In genomic region chr17:65768486-65768885, GRCm38 (mm10) we compare ENCODE assay signal across 9 mouse cellular contexts. TPM values are rescaled to one million over a fixed set of nuclear protein-coding genes. Genes with fewer than 3 reads are reported as not detected.
DNase-seq lines count a peak whose midpoint lies in the region; ATAC-seq and TF ChIP-seq lines count a peak whose summit lies in the region.
"Had no signal": no experiment of that assay in that cellular context is flagged by ENCODE, and none has a peak within 500 bp of the region (broad histone marks: within the 10 kb centered on the region; RNA-seq: fewer than 3 reads in every experiment).

No protein-coding gene starts in this region.

- H3K4me3 ChIP-seq in stomach, postnatal 0 days (ENCODE audit: low read depth, low read length) = no peak overlapping the region

- H3K9ac ChIP-seq in stomach, postnatal 0 days (ENCODE audit: low read length) = no peak overlapping the region

- no peaks in the 10 kb centered on the region for H3K4me1 ChIP-seq in stomach, postnatal 0 days (replicated peaks; ENCODE audit: control insufficient read depth, insufficient read depth)

- H3K27ac ChIP-seq in stomach, postnatal 0 days (replicated peaks) = no peak overlapping the region

- 40% methylated on average over 5 of the region's 5 CpGs for WGBS in stomach, postnatal 0 days

- TF ChIP-seq CTCF in stomach, postnatal 0 days (IDR thresholded peaks at IDR 0.05; ENCODE audit: low read depth) = no peak

- H3K36me3 ChIP-seq in stomach, postnatal 0 days (ENCODE audit: control insufficient read depth, insufficient read depth, low read length) = no peaks in the 10 kb centered on the region

- no peak for DNase-seq in frontal cortex, postnatal 25 days (ENCODE audit: low spot score in 2 of 2)
- DNase-seq in 3T3-L1 (ENCODE audit: low read depth, low spot score) = peak; percentile 65
- DNase-seq in heart, adult 8-10 months (ENCODE audit: low spot score) = peak; percentile 65
- peak; percentile 59 for DNase-seq in lung, postnatal 10 days
- DNase-seq in stomach, postnatal 0 days (ENCODE audit: low spot score) = no peak
- no peak for DNase-seq in thymus, postnatal 4 days
- DNase-seq in adrenal gland, adult (ENCODE audit: inconsistent age in 2 of 2, low spot score in 1 of 2) = no peak

- no peaks in the 10 kb centered on the region for H3K9me3 ChIP-seq in stomach, postnatal 0 days (ENCODE audit: control insufficient read depth, low read length)

- H3K4me2 ChIP-seq in stomach, postnatal 0 days (replicated peaks; ENCODE audit: low read depth) = no peak overlapping the region

- no peaks in the 10 kb centered on the region for H3K27me3 ChIP-seq in stomach, postnatal 0 days (ENCODE audit: control insufficient read depth, insufficient read depth, low read length)
- H3K27me3 ChIP-seq: CH12.LX had no signal

- ATAC-seq in frontal cortex, adult (ENCODE audit: low TSS enrichment) = peak; percentile 62
- peak; percentile 8; the same call in 1 of the 2 replicates for ATAC-seq in stomach, postnatal 0 days (ENCODE audit: low FRiP score, low TSS enrichment)

- TF ChIP-seq EP300 in stomach, postnatal 0 days (optimal IDR thresholded peaks at IDR 0.05) = no peak

RNA-seq across cellular contexts. Expression of gene Rab31, which starts 4.1 kb away (rescaled TPM):
- 10 to 100 TPM in 3 of 4 experiments, 1 to 10 TPM in 1; 9.5 to 15.5 (median 12.9) TPM for total RNA-seq in heart, adult 8-10 months (2022)
- 23.1 and 23.5 TPM in 2 replicates for polyA plus RNA-seq in stomach, postnatal 0 days (2015; fragmentation: Nextera tagmentation; extraction: Ambion mirVana)

RNA-seq across cellular contexts. Expression of gene Ppp4r1, which starts 13.9 kb away (rescaled TPM):
- total RNA-seq in heart, adult 8-10 months (2022) = 10 to 100 TPM; 33.2 to 39.5 (median 37.6) TPM
- 14.2 and 15.3 TPM in 2 replicates for polyA plus RNA-seq in stomach, postnatal 0 days (2015; fragmentation: Nextera tagmentation; extraction: Ambion mirVana)

Comparison
In these comparisons a context has a peak if more than half of its experiments do, and no peak if none do; other contexts are left out.
1. DNase-seq: peak in 3T3-L1 (single experiment), heart, adult 8-10 months (single experiment) and lung, postnatal 10 days (single experiment); none in frontal cortex, postnatal 25 days (0 of 2), stomach, postnatal 0 days (single experiment), thymus, postnatal 4 days (single experiment) and adrenal gland, adult (0 of 2).